Mouse (Mus musculus) liver, postnatal 0 days (tissue): Measurements from ENCODE around the gene Slc7a14.

Source experiments
- CTCF ChIP-seq: sonication (generic); IDR thresholded peaks from 2 replicates; pipeline ENCODE4 v1.5.1; 2016; ENCODE audit warnings: antibody characterized with exemption, low read depth
- EP300 ChIP-seq: IDR thresholded peaks from 2 replicates; pipeline ENCODE4 v1.6.1; 2016; ENCODE audit warnings: antibody characterized with exemption, low read depth, mild to moderate bottlenecking

DNA sequence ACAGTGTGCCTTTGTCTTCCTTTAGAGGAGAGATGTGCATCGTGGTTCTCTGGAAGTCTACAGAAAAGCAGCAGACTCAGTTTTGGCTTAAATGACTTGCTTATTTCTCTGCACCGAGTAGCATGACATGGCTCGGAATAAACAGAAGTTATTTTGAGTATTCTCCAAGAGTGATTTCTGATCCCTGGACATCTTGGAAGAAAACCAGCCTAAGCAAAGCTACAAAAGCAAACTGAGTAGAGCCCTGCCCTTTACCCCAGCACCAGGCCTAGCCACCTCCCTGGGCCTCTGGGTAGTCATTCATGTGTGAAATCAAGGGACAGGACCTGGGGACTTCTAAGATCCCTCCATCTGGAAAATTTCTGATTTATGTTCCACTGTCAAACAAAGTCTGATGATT, 74.0 kb downstream of the Slc7a14 start:
- TF ChIP-seq CTCF, result no peak
- TF ChIP-seq EP300, result no peak
